Mouse (Mus musculus) heart, embryonic 16.5 days (tissue): ENCODE measurements around the gene Zmym2. TPM values are rescaled to one million over a fixed set of nuclear protein-coding genes. Genes with fewer than 3 reads are reported as not detected.
A peak's percentile ranks its signal among the peaks of the same experiment; 100 is the strongest.
"Not testable (repeated sequence)": the region's sequence is repeated elsewhere in the genome, so short reads cannot be mapped to it uniquely, and the experiment has no call there.

Experiments
- ATAC-seq: fragments of 200-750 bp; cut with Nextera tagmentation; replicated peaks from 2 replicates; pipeline ENCODE4 v1.8.0; 2017; ENCODE audit warnings: moderate number of reproducible peaks; ENCODE audit not compliant: insufficient read depth, low FRiP score; ENCODE audit errors: extremely low read depth
- H3K27ac ChIP-seq: fragments of 300-500 bp; sonication (generic); 2 replicates; pipeline ENCODE4 v1.5.1; 2014; ENCODE audit warnings: mild to moderate bottlenecking, low read length, control low read depth, moderate library complexity
- H3K27me3 ChIP-seq: fragments of 300-500 bp; sonication (generic); 2 replicates; pipeline ENCODE4 v1.6.1; 2014; ENCODE audit warnings: low read length, mixed read lengths; ENCODE audit not compliant: control insufficient read depth, insufficient read depth
- H3K36me3 ChIP-seq: fragments of 300-500 bp; sonication (generic); 2 replicates; pipeline ENCODE4 v1.6.1; 2014; ENCODE audit not compliant: control insufficient read depth, insufficient read depth
- H3K4me1 ChIP-seq: fragments of 300-500 bp; sonication (generic); 2 replicates; pipeline ENCODE4 v1.6.1; 2014; ENCODE audit warnings: low read length, mixed read lengths; ENCODE audit not compliant: control insufficient read depth, insufficient read depth
- H3K4me2 ChIP-seq: fragments of 300-500 bp; sonication (generic); 2 replicates; pipeline ENCODE4 v1.6.1; 2014; ENCODE audit warnings: low read depth, mild to moderate bottlenecking, control low read depth, low read length
- H3K4me3 ChIP-seq: fragments of 300-500 bp; sonication (generic); 2 replicates; pipeline ENCODE4 v1.5.1; 2014; ENCODE audit warnings: mild to moderate bottlenecking, control low read depth, low read length
- H3K9ac ChIP-seq: fragments of 300-500 bp; sonication (generic); 2 replicates; pipeline ENCODE4 v1.6.1; 2014; ENCODE audit warnings: low read length, control low read depth
- H3K9me3 ChIP-seq: fragments of 300-500 bp; sonication (generic); replicated peaks from 2 replicates; pipeline ENCODE4 v1.6.1; 2016; ENCODE audit warnings: low read length; ENCODE audit not compliant: control insufficient read depth
- WGBS: fragments of 180-500 bp; shearing (Covaris S2); extraction: QIAGEN DNeasy Blood & Tissue Kit; methylation state at CpG from one replicate; pipeline ENCODE4 v1.1.7; 2014; 5-methylcytosine and 5-hydroxymethylcytosine counted together
- polyA plus RNA-seq: library from polyadenylated mRNA; unstranded; fragments of >200 nt; fragmentation: Nextera tagmentation; extraction: Ambion mirVana; gene quantifications from 2 replicates; pipeline ENCODE4 v1.2.1, GENCODE M21; 2015

Zmym2 gene
- polyA plus RNA-seq, result 28.5 and 31.0 TPM in 2 replicates

DNA sequence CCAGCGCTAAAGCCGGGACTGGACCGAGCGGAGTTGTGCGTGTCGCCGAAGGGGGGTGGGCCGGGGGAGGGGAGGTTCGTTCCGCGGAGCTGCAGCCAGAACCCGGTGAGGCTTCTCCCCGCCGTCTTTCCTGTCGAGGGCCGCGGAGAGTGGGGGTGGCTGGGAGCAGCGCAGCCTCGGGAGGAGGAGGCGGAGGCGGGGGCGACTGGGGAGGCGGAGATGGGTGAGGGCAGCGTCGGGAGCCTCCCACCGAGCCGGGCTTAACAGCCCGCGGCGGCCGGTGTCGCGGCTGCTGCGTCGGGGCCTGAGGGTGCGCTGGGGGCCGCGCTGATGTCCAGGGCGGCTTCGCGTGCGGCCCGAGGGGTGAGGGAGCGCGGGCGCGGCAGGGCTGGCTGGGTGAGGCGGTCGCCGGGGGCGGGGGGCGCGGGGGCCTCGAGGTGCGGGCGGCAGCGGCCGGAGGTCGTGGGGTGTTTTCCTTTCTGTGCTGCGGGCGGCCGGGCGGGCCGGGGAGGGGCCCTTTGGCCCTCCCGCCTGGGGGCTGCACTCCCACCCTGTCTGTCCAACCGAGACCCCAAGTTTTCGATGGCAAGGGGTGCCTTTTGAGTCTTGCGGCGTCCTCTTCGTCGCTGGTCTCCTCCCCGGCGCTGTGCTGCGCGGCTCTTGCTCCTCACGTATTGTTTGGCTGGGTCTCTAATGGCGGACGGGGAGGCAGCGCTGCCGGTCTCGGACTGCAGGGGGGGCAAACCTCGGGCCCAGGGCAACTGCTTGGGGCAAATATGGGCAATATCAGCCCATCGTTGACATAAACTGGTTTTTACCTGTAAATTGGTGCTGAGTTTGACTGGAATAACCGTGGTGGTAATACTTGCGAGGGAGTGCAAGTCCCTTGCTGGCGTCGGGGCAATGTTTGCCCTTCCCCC, at the start of gene Zmym2:
Gene Zmym2, plus strand, starts transcription at position 60 of the 920 bp plus-strand sequence.
- H3K36me3 ChIP-seq, result peaks cover 11% of the 10 kb centered on the region; the same call in 1 of the 2 replicates
- peak within 1 kb of the TSS; percentile 93 for H3K4me3 ChIP-seq
- H3K9ac ChIP-seq, result peak within 1 kb of the TSS; percentile 97
- peak; percentile 73 for ATAC-seq
- H3K27me3 ChIP-seq, H3K9me3 ChIP-seq: not testable (repeated sequence)
- 1% methylated on average over 38 of the region's 87 CpGs for WGBS
- peak within 1 kb of the TSS; percentile 99 for H3K27ac ChIP-seq
- H3K4me1 ChIP-seq, result peaks cover 15% of the 10 kb centered on the region
- peak within 1 kb of the TSS; percentile 81 for H3K4me2 ChIP-seq

DNA sequence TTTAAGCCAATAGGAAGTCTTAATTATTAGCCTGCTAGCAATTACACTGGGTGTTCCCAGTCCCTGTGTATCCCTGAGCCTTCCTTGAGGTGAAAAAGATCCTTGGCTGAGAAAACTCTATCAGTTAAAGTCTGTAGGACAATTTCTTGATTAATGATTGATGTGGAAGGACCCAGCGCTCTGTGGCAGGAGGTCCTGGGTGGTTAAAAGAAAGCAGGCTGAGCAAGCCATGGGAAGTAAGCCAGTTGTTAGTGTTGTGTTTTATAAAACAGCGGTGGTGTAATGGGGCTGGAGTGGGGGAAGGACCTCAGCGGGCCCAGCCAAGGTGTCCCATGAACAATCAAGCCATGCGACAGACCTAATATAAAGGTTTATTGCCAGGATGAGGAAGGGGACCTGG, 42.4 kb upstream of the Zmym2 start:
- Histone ChIP-seq H3K4me3 (no peak overlapping the region), H3K36me3 (no peaks in the 10 kb centered on the region), H3K27me3 (no peaks in the 10 kb centered on the region), H3K9me3 (no peaks in the 10 kb centered on the region), H3K9ac (no peak overlapping the region), H3K4me2 (no peak overlapping the region), H3K4me1 (no peaks in the 10 kb centered on the region), H3K27ac (no peak overlapping the region)
- 64% methylated on average over 4 of the region's 4 CpGs for WGBS
- no peak for ATAC-seq

DNA sequence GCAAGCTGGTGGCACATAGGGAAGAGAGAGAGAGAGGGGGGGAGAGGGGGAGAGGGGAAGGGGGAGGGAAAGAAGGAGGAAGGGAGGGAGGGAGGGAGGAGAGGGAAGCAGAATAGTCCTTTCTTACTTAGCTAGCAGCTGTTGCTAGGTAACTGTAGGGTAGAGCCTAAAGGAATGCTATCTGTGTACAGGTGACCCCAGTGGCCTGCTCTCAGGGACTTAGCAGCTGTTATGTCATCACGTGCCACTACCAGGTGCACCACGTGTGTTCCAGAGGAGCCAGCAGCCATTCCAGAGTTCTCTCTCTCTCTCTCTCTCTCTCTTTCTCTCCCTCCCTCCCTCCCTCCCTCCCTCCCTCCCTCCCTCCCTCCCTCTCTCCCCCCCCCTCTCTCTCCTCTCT, 41.9 kb upstream of the Zmym2 start:
- no peak overlapping the region for H3K27ac ChIP-seq
- H3K4me3 ChIP-seq, result no peak overlapping the region
- no peaks in the 10 kb centered on the region for H3K36me3 ChIP-seq
- H3K4me2 ChIP-seq, result no peak overlapping the region
- no peak overlapping the region for H3K9ac ChIP-seq
- no peaks in the 10 kb centered on the region for H3K9me3 ChIP-seq
- 23% methylated on average over 2 of the region's 2 CpGs for WGBS
- no peaks in the 10 kb centered on the region for H3K4me1 ChIP-seq
- no peaks in the 10 kb centered on the region for H3K27me3 ChIP-seq
- no peak for ATAC-seq

DNA sequence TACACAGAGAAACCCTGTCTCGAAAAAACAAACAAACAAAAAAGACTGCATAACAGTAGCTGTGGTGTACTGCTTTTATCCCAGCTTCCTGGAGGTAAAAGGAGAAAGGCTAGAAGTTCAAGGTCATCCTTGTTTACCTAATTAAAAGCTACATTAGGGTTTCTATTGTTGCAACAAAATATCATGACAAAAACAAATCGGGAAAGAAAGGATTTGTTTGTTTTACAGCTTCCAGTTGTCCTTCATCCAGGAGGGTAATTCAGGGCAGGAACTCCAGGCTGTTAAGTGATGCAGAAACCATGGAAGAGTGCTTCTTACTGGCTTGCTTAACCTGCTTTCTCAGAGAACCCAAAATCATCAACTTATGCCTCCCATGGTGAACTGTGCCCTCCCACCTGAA, 38.1 kb upstream of the Zmym2 start:
- WGBS, result 61% methylated on average over 2 of the region's 2 CpGs
- H3K4me3 ChIP-seq, result no peak overlapping the region
- no peak overlapping the region for H3K4me2 ChIP-seq
- H3K27me3 ChIP-seq, result no peaks in the 10 kb centered on the region
- no peaks in the 10 kb centered on the region for H3K36me3 ChIP-seq
- no peak overlapping the region for H3K27ac ChIP-seq
- no peak overlapping the region for H3K9ac ChIP-seq
- peaks cover 3% of the 10 kb centered on the region; the same call in 1 of the 2 replicates for H3K9me3 ChIP-seq
- H3K4me1 ChIP-seq, result no peaks in the 10 kb centered on the region
- ATAC-seq, result no peak

DNA sequence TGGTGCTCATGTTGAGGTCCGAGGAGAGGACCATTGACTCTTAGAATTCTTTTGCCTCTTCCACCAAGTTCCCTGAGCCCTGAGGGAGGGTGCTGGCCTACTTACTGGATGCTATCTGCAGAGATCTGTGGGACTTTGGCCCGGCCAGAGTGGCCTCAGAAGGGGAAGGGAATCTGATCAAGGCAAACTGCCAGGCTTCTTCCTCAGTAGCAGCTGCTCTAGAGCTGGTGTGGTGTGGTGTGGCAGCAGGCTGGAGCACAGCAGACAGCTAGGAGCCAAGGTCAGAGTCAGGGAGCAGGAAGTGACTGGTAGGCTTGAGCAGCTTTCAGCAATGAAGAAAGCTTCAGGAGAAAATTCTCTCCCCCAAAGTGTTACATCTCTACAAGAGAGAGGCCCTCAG, 36.8 kb upstream of the Zmym2 start:
- Histone ChIP-seq H3K9ac (no peak overlapping the region), H3K4me3 (no peak overlapping the region), H3K4me1 (no peaks in the 10 kb centered on the region), H3K36me3 (no peaks in the 10 kb centered on the region), H3K4me2 (no peak overlapping the region), H3K9me3 (peaks cover 15% of the 10 kb centered on the region), H3K27ac (no peak overlapping the region), H3K27me3 (no peaks in the 10 kb centered on the region)
- 48% methylated on average over 2 of the region's 2 CpGs for WGBS
- ATAC-seq, result no peak

DNA sequence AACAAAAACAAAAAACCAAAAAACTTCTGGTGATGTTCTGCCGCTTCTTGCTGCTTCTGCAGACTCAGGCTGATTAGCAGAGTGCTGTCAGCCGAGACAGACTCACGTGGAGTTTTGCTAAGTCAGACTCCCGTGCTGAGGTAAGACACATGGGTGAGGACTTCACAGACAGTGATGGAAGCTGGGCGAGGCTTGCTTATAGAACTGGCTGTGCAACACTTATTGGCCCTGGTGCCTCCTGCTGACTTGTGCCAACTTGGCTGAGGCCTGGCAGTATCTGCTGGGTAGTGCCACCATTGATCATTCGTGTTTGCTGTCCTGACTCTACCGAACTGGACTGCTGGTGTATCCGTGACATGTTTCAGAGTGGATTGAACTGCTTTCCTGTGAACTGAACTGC, 22.4 kb upstream of the Zmym2 start:
- no peak overlapping the region for H3K4me2 ChIP-seq
- no peaks in the 10 kb centered on the region for H3K4me1 ChIP-seq
- H3K4me3 ChIP-seq, result no peak overlapping the region
- no peak overlapping the region for H3K27ac ChIP-seq
- peaks cover 11% of the 10 kb centered on the region for H3K27me3 ChIP-seq
- no peak for ATAC-seq
- no peaks in the 10 kb centered on the region for H3K36me3 ChIP-seq
- H3K9me3 ChIP-seq, result no peaks in the 10 kb centered on the region
- WGBS, result 67% methylated on average over 8 of the region's 8 CpGs
- no peak overlapping the region for H3K9ac ChIP-seq

DNA sequence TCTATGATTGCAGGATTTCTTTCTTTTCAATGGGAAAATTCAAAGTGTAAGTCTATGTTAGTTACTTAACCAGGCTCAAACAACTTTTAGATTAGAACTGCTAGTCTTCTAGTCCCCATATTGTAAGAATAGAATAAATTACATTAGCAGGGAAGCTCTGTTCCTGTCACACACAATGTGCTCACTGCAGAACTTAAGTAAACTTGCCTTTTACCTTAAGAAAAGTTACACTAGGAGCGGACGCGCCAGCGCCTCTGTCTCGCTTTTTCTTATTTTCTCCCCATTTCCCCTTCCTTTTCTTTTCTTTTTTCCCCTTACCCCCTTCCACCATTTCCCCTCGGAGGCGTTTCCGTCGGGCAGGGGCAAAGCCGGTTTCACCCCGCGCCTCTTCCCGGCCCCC, 21.8 kb upstream of the Zmym2 start:
- peak overlapping the region; percentile 49 for H3K4me3 ChIP-seq
- no peaks in the 10 kb centered on the region for H3K4me1 ChIP-seq
- H3K9me3 ChIP-seq, result no peaks in the 10 kb centered on the region
- H3K27me3 ChIP-seq, result peaks cover 11% of the 10 kb centered on the region
- no peak overlapping the region for H3K27ac ChIP-seq
- H3K4me2 ChIP-seq, result peak overlapping the region; percentile 71
- ATAC-seq, result no peak
- H3K9ac ChIP-seq, result 0 out of 2 replicates have a peak overlapping the region, but pooled peaks have one; percentile 49
- H3K36me3 ChIP-seq, result no peaks in the 10 kb centered on the region
- WGBS, result 11% methylated on average over 13 of the region's 13 CpGs

DNA sequence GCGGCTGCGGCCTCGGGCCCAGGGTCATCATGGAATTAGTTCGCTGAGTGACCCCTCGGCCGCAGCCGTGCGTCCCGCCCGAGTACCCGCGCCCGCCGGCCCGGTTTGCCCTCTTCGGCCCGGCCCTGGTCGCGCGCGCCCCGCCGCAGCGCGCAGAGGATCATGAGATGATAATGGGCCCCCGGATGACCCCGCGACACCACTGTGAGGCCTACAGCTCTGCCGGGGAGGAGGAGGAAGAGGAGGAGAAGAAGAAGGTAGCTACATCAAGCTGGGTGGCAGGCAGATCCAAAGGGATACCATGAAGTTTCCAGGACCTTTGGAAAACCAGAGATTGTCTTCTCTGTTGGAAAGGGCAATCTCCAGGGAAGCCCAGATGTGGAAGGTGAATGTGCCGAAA, 21.3 kb upstream of the Zmym2 start:
- not testable (repeated sequence) for H3K4me1 ChIP-seq, H3K9me3 ChIP-seq, ATAC-seq, H3K27ac ChIP-seq, H3K36me3 ChIP-seq
- peaks cover 11% of the 10 kb centered on the region for H3K27me3 ChIP-seq
- 0 out of 2 replicates have a peak overlapping the region, but pooled peaks have one; percentile 49 for H3K9ac ChIP-seq
- H3K4me3 ChIP-seq, result peak overlapping the region; percentile 49
- WGBS, result 3% methylated on average over 30 of the region's 30 CpGs
- H3K4me2 ChIP-seq, result peak overlapping the region; percentile 71

DNA sequence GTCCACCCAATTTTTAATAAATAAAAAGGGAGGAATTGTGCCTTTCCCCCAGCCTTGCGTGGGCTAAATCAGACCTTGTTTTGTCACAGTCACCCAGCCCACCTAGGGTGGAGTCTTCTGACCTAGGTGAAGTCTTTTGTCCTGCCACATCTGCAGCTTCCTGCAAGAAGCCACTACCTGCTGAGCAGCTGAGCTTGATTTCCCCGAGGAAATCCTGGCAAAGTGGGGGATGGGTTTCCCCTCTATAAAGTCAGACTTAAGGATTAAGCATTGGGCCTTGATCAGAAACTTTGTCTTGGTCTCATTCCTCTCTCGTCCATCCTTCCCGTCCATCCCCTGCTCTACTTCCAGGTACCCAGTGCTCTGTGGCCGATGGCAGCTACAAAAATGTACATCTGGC, 12.9 kb upstream of the Zmym2 start:
- no peak overlapping the region for H3K27ac ChIP-seq
- H3K4me3 ChIP-seq, result no peak overlapping the region
- ATAC-seq, result no peak
- H3K36me3 ChIP-seq, result no peaks in the 10 kb centered on the region
- H3K4me1 ChIP-seq, result no peaks in the 10 kb centered on the region
- 77% methylated on average over 5 of the region's 5 CpGs for WGBS
- H3K4me2 ChIP-seq, result no peak overlapping the region
- H3K27me3 ChIP-seq, result no peaks in the 10 kb centered on the region
- peaks cover 6% of the 10 kb centered on the region; the same call in 1 of the 2 replicates for H3K9me3 ChIP-seq
- no peak overlapping the region for H3K9ac ChIP-seq
